Mouse (Mus musculus) G1E (cell line): ENCODE measurements around the gene Hspb9.

Experiments used
- CTCF ChIP-seq: IDR thresholded peaks from 2 replicates; pipeline ENCODE4 v1.5.1; 2012; ENCODE audit warnings: low read depth, low read length, inconsistent platforms, mixed read lengths
- TAL1 ChIP-seq: conservative IDR thresholded peaks from 2 replicates; pipeline ENCODE4 v1.6.1; 2012; ENCODE audit warnings: low read depth, low read length, inconsistent platforms, mixed read lengths

- no peak for TF ChIP-seq CTCF
- no peak for TF ChIP-seq TAL1
These were observed 1.7 kb upstream of the Hspb9 start, which contains the start of gene Kat2a for GRCm38 (mm10) chr11:100711783-100712615.
